Mouse (Mus musculus) fat pad, adult 2 months (tissue): ENCODE results near the gene Atp9a.

ENCODE experiments used
- DNase-seq: peaks from one replicate; pipeline ENCODE4 v3.0.0-alpha.2; 2011; ENCODE audit warnings: low read depth, low spot score; ENCODE audit errors: extremely low read depth

Atp9a gene

DNA sequence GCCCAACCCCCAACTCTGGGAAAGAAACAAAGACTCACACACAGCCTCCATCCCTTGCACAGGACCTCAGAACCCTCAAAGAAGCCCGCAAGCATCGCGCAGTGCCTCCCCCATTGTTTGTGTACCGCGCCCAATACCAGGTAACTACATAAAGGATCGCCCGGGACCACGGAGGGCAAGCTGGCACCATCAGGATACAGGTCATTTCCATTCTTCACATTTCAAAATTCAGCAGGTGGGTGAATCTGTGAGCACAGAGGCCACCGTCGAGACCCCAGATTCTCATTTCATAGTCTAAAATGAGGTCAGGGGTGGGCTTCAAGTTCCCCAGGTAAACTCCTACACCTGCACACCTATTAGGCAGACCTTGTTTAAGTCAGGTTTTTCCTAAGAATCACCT, 1.7 kb downstream of the Atp9a start:
- no peak for DNase-seq

- no peak for DNase-seq
Measured at GRCm38 (mm10) chr2:168738854-168739253, 3.4 kb downstream of the Atp9a start.

DNA sequence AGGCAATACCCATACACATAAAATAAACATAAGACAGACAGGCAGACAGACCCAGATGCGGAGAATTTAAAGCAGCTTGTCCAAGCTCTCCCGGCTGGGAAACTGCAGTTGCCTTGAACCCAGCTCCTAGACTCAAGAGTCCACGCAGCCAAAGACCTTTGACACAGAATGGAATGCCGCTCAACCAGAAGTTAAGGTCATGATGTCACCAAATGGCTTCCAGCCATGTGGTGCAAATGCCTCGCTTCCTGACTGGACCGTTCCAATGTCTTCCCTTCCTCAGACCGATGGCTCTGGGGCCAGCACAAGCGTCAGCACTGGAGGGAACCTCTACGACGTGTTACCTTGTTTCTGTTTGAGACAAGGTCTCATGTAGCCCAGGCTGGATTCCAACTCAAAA, 4.3 kb downstream of the Atp9a start:
- peak; percentile 46 for DNase-seq

GRCm38 (mm10) chr2:168734023-168734422, 8.2 kb downstream of the Atp9a start:
- no peak for DNase-seq

DNA sequence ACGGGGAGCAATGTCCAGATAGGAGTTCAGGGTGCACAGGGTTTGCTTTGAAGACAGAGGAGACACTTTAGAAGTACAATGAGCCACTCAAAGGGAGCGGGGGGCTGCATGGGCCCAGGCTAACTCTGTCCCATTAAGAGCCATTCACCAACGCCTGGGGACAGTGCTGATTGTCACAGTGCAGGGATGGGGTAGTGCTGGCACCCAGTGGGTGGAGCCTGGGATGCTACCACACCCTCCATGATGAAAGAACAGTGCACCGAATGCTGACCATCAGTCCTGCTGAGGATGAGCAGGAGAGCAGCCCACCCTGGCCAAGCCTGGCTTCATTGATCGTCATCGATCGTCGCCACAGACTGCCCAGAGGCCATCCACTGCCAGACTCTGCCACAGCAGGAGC, 11.0 kb downstream of the Atp9a start:
- no peak for DNase-seq

DNA sequence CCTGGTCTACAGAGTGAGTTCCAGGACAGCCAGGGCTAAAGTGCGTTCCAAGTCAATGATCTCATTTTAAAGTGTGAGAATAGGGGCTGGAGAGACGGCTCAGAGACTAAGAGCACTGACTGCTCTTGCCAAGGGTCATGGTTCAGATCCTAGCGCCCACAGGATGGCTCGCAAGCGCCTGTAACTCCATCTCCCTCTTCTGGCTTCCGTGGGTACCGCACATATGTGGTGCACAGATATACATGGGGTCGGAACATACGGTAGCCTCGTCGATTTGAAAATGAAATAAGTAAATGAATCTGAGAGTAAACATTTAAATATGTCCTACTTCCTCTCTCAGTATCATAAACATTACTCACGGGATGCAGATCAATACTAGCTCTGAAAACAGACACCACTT, 12.5 kb downstream of the Atp9a start:
- no peak for DNase-seq

DNA sequence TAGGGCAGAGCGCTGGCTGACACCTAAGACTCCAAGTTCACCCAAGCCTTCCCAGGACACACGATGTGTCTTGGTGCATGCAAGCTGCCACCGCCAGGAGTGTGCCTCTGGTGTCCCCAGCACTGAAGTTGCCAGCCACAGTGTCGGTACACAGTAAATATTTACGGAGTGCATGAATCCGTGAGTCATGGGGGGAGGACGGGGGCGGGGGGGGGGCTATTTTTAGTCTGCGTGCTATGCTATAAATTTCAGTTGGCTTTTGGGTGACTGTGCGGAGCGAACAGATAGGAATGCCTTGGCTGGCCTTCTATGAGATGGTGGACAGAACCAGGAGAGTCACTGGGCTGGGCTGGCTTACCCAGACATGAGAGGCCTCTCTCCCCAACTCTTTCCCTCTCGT, 14.2 kb downstream of the Atp9a start:
- DNase-seq = no peak

- no peak for DNase-seq
Measured at GRCm38 (mm10) chr2:168726007-168726406, 16.2 kb downstream of the Atp9a start.

DNA sequence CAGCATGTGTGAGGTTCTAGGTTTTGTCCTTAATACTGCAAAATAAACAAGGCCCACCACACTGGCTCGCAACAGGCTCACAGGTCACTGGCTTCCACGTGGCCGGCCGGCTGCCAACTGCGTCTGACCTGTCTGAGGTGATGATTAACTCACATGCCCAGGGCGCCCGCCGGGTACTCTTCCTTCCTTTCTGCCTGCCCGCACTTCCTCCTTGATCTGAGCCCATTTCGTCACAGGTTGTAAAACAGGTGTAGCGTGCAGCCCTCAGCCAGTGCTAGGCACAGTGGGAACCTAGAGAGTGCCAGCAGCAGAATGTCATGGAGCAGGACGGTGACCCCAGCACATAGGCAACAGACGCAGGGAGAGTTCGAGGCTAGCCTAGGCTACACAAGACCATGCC, 20.9 kb downstream of the Atp9a start:
- DNase-seq = peak; percentile 39

DNA sequence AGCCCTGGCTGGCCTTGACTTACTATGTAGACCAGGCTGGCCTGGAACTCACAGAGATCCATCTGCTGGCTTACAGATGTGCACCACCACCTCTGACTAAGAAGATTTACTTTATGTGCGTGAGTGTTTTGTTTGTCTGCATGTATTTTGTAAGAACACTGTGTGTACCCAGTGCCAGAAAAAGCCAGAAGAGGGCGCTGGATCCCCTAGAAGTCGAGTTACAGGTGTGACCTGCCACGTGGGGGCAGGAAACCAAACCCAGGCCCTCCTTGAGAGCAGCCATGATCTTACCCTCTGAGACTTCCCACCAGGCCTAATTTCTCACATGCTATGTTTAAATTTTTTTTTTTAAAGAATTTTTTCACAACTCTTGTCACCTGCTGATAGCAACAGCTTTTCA, 22.5 kb downstream of the Atp9a start:
- no peak for DNase-seq

DNA sequence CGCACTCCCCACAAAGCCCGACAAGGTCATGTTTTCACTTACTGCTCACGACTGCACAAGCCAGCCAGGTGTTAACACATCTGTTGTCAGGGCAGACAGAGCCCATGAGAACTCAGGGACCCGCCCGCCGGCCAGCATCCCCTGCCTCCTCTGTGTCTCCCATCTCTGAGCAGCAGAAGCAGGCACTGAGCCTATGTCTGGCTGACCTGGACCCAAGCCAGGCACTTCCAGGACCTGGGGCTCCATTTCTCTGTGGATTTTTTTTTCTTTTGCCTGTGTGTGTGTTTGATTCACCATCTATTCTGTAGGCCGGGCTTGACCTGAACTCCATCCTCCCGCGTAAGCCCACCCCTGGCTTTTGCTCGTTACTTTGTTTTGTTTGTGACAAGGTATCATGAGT, 23.5 kb downstream of the Atp9a start:
- DNase-seq = no peak

GRCm38 (mm10) chr2:168718267-168718666, 23.9 kb downstream of the Atp9a start:
- no peak for DNase-seq

DNA sequence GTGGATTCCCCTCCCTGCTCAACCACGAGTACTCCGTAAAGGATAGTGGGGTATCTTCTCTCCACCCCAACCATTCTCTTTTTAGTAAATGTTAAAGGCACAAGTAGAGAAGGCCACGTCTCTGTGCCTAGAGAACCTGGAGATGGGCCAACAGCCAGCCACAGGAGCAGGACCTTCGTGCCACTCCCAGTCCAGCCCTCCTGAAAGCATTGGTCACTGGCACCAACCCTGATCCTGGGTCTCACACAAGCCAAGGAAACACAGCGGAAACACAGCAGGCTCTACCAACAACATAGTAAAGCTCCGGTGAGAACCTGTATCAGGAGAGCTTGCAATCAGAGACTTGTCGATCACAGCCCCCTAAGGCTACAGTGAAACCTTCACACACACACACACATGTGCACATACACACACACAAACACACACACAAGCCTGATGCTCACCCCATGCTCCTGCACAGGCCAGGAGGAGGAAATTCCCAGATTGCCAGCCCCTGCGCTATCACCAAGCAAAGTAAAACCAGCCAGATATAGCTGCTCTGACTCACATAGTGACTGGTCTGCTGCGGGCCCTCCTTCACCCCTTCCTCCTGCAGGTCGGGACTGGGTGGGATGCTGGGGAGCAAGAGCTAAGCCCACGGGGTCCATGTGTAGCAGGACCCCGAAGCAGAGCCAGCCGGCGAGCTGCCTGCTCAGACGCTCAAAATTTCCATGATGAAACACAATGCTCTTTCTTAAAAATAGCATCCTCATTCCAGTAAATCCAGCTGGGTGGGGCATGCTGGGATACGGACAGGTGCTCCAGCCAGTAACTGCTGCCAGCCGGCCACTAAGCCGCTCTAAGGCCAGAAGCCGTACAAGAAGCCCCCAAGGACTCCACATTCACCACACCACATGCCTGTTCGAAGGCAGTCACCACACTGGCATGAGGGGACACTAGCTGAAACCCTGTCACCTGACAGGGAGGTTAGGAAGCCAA, 29.7 kb downstream of the Atp9a start:
- DNase-seq = no peak

DNA sequence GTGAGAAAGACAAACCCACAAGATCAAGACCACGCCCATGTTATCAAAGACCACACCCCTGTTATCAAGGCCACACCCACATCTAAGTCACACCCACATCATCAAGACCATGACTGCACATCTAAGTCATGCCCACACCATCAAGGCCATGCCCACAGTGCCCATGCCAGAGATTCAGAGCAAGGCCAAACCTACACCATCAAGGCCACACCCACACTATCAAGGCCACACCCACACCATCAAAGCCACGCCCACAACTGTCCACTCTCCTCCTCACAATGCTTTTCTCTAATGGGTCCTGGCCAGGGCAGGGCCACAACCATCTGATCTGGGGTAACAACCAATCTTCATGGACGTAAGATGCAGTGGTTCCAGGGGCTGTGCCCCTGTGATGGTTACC, 31.2 kb downstream of the Atp9a start:
- no peak for DNase-seq

- no peak for DNase-seq
Measured at GRCm38 (mm10) chr2:168707766-168708165, 34.4 kb downstream of the Atp9a start.

- DNase-seq = no peak
Measured at GRCm38 (mm10) chr2:168702266-168702665, 39.9 kb downstream of the Atp9a start.

- DNase-seq = no peak
Measured at GRCm38 (mm10) chr2:168695027-168695403, 47.2 kb downstream of the Atp9a start.

- no peak for DNase-seq
Measured at GRCm38 (mm10) chr2:168694379-168695026, 47.7 kb downstream of the Atp9a start.

DNA sequence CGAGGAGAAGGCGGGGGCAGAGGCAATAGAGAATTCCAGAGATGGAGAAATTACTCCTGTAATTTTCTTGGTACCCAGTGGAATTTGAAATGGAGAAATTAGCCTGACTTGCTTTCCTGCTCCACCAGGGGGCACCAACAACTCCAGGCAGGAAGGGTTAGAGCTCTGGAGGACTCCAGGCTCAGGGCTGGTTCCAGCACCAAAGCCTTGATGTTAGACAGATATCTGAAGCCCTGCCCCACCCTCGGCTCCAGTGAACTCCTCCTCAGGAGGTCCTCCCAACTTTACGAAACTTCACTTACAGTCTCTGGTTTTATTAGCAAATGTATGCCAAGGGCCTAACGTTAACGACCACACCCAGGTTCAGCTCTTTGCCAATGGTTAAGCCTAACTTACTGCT, 50.4 kb downstream of the Atp9a start:
- DNase-seq = no peak

- no peak for DNase-seq
Measured at GRCm38 (mm10) chr2:168687326-168687725, 54.9 kb downstream of the Atp9a start.

DNA sequence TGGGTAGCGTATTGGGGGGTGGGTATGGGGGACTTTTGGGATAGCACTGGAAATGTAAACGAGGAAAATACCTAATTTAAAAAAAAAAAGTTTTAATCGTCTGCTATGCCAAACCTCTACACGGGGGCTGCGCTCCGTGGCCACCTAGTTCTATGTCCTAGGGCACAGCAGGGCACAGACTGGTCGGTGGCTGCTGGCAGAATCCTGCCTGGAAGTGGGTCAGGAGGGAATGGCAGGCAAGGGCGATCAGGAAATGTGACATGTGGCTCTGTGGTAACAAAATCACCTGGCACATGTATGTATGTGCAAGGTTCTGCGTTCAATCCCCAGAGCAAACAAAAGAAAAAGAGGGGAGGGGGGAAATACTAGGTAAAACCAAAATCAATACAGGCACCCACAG, 56.3 kb downstream of the Atp9a start:
- DNase-seq = no peak

- no peak for DNase-seq
Measured at GRCm38 (mm10) chr2:168684695-168685094, 57.5 kb downstream of the Atp9a start.
